Mouse (Mus musculus) embryonic facial prominence, embryonic 13.5 days (tissue): ENCODE data around the gene Srrm4. TPM values are rescaled to one million over a fixed set of nuclear protein-coding genes. Genes with fewer than 3 reads are reported as not detected.

Source experiments
- ATAC-seq: fragments of 200-750 bp; cut with Nextera tagmentation; 2 replicates; pipeline ENCODE4 v1.8.0; 2017; ENCODE audit warnings: low read depth; ENCODE audit not compliant: insufficient number of reproducible peaks, insufficient read depth, low FRiP score, low TSS enrichment
- H3K27ac ChIP-seq: fragments of 300-500 bp; sonication (generic); 2 replicates; pipeline ENCODE4 v1.5.1; 2015; ENCODE audit warnings: moderate library complexity, mild to moderate bottlenecking, inconsistent platforms
- H3K27me3 ChIP-seq: fragments of 300-500 bp; sonication (generic); 2 replicates; pipeline ENCODE4 v1.6.1; 2015; ENCODE audit warnings: mild to moderate bottlenecking, inconsistent platforms
- H3K36me3 ChIP-seq: fragments of 300-500 bp; sonication (generic); 2 replicates; pipeline ENCODE4 v1.6.1; 2015; ENCODE audit warnings: mild to moderate bottlenecking, inconsistent platforms
- H3K4me1 ChIP-seq: fragments of 300-500 bp; sonication (generic); 2 replicates; pipeline ENCODE4 v1.6.1; 2015; ENCODE audit warnings: inconsistent platforms
- H3K4me2 ChIP-seq: fragments of 300-500 bp; sonication (generic); 2 replicates; pipeline ENCODE4 v1.6.1; 2015; ENCODE audit warnings: moderate library complexity, mild to moderate bottlenecking, inconsistent platforms
- H3K4me3 ChIP-seq: fragments of 300-500 bp; sonication (generic); 2 replicates; pipeline ENCODE4 v1.5.1; 2015; ENCODE audit warnings: mild to moderate bottlenecking, inconsistent platforms
- H3K9ac ChIP-seq: fragments of 300-500 bp; sonication (generic); 2 replicates; pipeline ENCODE4 v1.6.1; 2015; ENCODE audit warnings: mild to moderate bottlenecking, inconsistent platforms
- H3K9me3 ChIP-seq: fragments of 300-500 bp; sonication (generic); 2 replicates; pipeline ENCODE4 v1.6.1; 2016; ENCODE audit warnings: inconsistent platforms
- WGBS: fragments of 180-500 bp; shearing (Covaris S2); methylation state at CpG from one replicate; pipeline ENCODE4 v1.1.7; 2015; ENCODE audit warnings: mixed read lengths; 5-methylcytosine and 5-hydroxymethylcytosine counted together
- polyA plus RNA-seq: library from polyadenylated mRNA; unstranded; fragments of >200 nt; fragmentation: Nextera tagmentation; extraction: Ambion mirVana; gene quantifications from 2 replicates; pipeline ENCODE4 v1.2.1, GENCODE M21; 2015

Gene Srrm4
- polyA plus RNA-seq, 1 experiment from 2014 or later: 0.51 TPM

DNA sequence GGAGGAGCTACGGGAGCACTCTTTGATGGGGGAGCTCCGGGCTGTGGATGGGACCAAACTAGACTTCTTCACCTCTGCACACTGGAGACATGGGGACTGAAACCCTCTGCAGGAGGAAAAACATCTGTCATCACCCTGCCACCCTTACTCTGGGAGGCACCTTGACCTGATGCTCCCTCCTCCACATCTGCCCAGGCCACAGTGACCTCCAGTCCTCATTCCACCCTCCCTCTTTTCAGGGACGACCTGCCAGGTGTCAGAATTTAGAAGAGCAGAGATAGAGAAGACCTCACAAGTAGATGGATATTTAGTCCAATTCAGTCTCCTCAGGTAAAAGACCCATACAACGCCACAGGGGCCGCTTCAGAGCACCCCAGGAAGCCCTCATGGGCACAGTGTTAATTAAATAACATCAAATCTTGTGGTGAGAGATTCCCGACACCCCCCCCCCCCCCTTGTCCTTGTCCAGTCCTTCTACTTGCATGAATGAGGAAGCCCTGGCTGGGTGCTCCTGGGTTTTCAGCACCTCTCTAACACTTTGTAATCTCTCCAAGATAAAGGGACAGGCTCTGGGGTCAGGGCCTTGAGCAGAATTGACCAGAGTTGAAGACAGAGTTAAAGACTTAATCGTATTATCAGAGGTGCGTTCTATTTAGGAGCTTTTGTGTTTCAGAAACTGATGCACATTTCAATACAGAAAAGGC is 141.9 kb downstream of the Srrm4 start:
- Histone ChIP-seq H3K4me3 (no peak overlapping the region), H3K4me2 (no peak overlapping the region), H3K9ac (no peak overlapping the region), H3K4me1 (peaks cover 27% of the 10 kb centered on the region), H3K9me3 (no peaks in the 10 kb centered on the region), H3K27ac (no peak overlapping the region), H3K27me3 (peaks cover 29% of the 10 kb centered on the region), H3K36me3 (no peaks in the 10 kb centered on the region)
- 52% methylated on average over 8 of the region's 8 CpGs for WGBS
- ATAC-seq: no peak

DNA sequence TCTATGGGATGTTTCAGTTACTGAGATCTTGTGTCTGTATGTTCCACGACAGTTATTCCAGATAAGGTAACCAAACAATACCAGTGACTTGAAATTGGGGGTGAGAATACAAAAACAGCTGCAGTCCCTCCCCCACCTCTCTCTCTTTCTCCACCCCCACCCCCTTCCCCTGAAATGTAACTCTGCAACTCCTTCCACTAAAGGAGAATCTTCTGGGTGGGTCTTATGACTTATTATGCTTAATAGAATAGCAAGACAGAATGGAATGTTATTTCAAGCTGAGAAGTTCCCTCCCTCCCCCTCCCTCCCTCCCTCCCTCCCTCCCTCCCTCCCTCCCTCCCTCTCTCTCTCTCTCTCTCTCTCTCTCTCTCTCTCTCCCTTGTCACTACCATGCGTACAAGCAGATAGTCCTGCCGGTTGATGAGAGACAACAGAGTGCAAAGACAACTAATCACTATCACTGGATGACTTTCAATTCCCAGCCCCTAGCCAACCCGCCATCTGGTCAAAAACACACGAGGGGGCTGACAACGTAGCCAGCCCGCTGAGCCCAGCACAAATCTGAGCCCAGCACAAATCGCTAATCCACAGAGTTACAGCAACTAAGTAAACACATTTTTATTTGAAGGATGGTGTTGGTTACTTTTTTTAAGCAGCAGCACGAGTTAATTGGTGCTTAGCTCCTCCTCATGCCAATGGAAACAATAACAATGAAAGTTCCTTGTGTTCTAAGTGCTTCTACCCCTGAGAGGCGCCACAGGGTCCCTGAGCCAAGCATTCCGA is 143.0 kb downstream of the Srrm4 start:
- WGBS: 5% methylated on average over 11 of the region's 11 CpGs
- Histone ChIP-seq H3K4me1 (peaks cover 27% of the 10 kb centered on the region), H3K9me3 (no peaks in the 10 kb centered on the region), H3K27me3 (peaks cover 40% of the 10 kb centered on the region), H3K36me3 (no peaks in the 10 kb centered on the region), H3K4me3 (no peak overlapping the region), H3K4me2 (peak overlapping the region; percentile 45), H3K27ac (no peak overlapping the region), H3K9ac (no peak overlapping the region)
- no peak for ATAC-seq

DNA sequence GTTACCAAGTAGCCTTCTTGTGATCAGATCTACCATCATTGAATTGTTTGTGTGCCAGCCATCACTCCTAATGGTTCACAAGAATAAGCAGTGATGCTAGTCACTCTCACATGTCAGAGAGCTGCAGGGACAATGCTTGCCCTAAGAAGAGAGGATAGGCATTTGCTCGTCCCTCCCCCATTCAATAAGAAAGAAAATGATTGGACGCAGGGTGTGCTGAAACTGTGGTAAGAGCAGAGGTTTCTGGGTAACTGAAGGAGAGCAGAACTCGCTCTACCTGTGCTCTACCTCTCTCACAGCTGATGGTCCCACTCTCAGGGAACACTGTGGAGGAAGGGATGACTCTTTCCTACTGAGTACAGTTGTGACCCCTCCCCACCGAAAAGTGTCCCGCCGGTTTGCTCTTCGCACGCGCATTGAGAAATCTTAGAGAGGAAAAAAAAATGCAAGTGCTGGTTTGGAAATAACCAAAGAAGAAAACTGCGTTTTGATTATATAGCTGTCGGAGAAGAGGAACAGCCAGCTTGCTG is 143.7 kb downstream of the Srrm4 start:
- Histone ChIP-seq H3K4me1 (peaks cover 23% of the 10 kb centered on the region), H3K27ac (no peak overlapping the region), H3K27me3 (peaks cover 43% of the 10 kb centered on the region), H3K4me3 (peak overlapping the region; percentile 24), H3K9ac (no peak overlapping the region), H3K9me3 (no peaks in the 10 kb centered on the region), H3K36me3 (no peaks in the 10 kb centered on the region), H3K4me2 (peak overlapping the region; percentile 45)
- 31% methylated on average over 11 of the region's 11 CpGs for WGBS
- no peak for ATAC-seq

DNA sequence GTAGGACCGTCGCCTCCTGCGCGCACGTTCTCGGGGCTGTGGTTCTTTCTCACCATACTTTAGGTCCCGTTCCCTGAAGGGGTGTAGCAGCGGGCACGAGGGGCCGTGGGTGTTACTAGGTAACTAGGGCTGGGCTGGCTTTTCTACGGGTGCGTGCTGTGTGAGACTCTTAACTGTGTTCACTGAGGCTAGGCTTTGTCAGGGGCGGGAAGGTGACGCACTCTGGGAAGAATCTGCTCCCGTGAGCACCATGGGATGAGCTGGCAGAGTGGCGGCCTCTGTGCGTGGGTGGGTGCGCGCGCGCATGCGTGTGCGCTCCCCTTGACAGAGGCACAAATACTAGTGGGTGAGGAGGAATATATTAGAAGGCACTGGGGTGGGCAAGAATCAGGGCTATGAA is 145.1 kb downstream of the Srrm4 start:
- H3K9me3 ChIP-seq: no peaks in the 10 kb centered on the region
- no peaks in the 10 kb centered on the region for H3K36me3 ChIP-seq
- peaks cover 43% of the 10 kb centered on the region for H3K27me3 ChIP-seq
- H3K9ac ChIP-seq: no peak overlapping the region
- no peak overlapping the region for H3K27ac ChIP-seq
- H3K4me3 ChIP-seq: no peak overlapping the region
- H3K4me2 ChIP-seq: no peak overlapping the region; the same call in 1 of the 2 replicates
- H3K4me1 ChIP-seq: peaks cover 23% of the 10 kb centered on the region
- WGBS: 44% methylated on average over 23 of the region's 23 CpGs
- ATAC-seq: 0 out of 2 replicates have a peak, but pooled peaks have one; percentile 40

DNA sequence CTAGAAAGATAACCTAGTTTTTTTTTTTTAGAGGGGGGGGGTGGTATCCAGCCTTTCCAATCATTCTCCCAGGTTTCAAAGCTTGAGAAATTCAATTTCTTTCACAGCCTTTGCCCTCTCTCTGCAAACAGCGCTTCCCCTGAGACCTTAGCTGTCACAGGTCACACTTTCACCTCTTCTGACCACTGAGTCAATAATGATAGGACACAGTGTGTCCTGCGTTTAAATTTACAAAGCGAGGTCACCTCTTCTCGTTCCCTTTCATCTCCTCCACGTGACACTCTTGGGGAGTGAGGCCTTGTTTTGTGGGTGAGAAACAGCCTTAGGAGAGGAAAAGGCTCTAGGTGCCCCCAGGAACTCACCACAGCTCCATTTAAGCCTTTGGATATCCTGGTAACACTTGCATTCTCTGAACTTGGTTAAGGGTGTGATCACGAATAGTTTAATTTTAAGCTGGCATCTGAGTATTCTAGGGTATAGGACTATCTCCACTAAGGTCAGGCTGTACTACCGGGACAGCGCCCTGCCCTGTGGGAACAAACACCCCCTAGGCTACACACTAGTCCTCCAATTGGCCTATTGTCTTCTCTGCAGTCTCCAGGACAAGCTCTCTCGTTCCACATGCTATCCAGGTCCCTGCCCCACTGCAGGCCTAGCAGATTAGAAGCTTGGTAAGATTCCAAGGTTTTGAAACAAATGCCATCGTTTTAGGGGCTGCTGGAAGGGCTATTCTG is 145.8 kb downstream of the Srrm4 start:
- ATAC-seq: no peak
- no peak overlapping the region for H3K9ac ChIP-seq
- H3K4me1 ChIP-seq: peaks cover 23% of the 10 kb centered on the region
- no peaks in the 10 kb centered on the region for H3K36me3 ChIP-seq
- no peak overlapping the region for H3K4me3 ChIP-seq
- WGBS: 45% methylated on average over 10 of the region's 10 CpGs
- H3K9me3 ChIP-seq: no peaks in the 10 kb centered on the region
- H3K27me3 ChIP-seq: peaks cover 39% of the 10 kb centered on the region
- no peak overlapping the region for H3K27ac ChIP-seq
- H3K4me2 ChIP-seq: no peak overlapping the region

DNA sequence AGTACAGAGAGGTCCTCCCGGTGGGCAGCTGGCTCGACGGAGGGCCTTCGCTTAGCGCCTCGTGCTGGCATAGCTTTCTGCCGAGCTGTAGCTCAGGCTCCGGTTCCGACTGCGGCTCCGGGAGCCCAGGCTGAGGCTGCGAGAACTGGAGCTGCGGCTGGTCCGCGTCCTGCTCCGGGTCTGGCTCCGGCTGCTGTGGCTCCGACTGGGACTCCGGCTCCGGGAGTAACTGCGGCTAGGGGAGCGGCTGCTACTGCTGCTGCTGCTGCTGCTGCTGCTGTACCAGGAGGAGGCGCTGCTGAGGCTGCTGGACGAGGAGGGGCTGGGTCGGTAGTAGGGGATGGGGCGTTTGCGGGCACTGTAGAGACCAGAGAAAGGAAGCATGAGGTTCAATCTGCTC is 147.1 kb downstream of the Srrm4 start:
- H3K9ac ChIP-seq: no peak overlapping the region
- H3K27ac ChIP-seq: no peak overlapping the region
- H3K4me3 ChIP-seq: no peak overlapping the region
- H3K4me2 ChIP-seq: no peak overlapping the region
- H3K27me3 ChIP-seq: peaks cover 33% of the 10 kb centered on the region
- WGBS: 62% methylated on average over 27 of the region's 27 CpGs
- H3K4me1 ChIP-seq: peaks cover 23% of the 10 kb centered on the region
- no peaks in the 10 kb centered on the region for H3K9me3 ChIP-seq
- no peaks in the 10 kb centered on the region for H3K36me3 ChIP-seq
- no peak for ATAC-seq

DNA sequence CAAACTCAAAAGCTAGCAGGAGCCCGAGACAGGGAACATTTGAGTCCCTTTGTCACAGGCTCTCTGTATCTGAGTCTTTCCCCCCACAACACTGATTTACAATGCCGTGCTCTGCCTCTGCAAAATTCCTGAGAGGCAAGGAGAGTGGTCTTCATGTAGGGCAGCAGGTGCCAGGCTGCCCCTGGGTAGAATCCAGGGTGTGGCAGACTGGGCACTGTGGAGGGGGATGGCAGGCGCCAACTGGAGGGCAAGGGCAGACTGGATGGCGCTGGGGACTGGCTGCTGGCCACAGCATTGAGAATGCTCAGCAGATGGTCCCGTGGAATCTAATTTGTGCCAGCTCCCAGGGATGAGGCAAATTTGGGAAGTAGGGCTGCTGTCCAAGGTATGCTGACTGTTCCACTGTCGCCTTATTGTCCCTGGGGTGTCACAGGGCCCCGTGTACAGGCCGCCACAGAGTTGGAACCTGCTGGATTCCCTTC is 148.1 kb downstream of the Srrm4 start:
- WGBS: 76% methylated on average over 8 of the region's 8 CpGs
- Histone ChIP-seq H3K27ac (no peak overlapping the region), H3K4me3 (no peak overlapping the region), H3K27me3 (peaks cover 28% of the 10 kb centered on the region), H3K9me3 (no peaks in the 10 kb centered on the region), H3K4me1 (peaks cover 15% of the 10 kb centered on the region), H3K36me3 (no peaks in the 10 kb centered on the region), H3K4me2 (no peak overlapping the region), H3K9ac (no peak overlapping the region)
- ATAC-seq: no peak

DNA sequence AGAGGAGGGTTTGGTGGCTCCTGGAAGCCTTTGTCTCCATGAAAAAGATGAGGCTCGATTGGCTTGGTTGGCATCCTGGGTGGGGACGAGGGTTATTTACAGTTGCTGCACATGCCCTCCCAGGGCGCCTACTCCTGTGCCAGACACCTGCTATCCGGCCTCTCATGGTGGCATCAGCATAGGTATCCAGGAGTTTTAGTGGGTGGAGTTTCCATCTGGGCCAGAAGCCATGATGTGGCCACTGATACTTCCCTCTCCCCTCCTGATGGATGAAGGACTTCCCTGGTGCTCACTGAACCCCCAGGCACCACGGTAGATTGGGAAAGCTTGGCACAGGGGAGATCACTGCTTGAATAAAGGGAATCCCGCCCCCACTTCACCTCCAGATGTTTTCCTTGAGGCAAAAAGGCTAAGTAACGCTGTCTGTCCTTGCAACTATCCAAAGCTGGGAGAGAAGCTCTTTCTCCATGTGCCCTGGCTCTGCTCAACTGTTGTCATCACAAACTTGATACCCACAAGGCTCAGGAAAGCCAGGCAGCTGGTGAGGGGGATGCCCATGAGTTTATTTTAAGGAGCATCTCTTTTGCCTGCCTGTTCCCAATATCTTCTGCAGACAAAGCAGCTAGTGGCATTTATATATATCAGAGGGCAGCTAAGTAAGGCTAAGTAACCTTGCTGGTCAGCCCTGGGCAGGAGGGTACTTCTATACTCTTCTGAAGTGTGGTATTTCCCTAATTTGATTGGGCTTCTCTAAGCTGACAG is 148.7 kb downstream of the Srrm4 start:
- Histone ChIP-seq H3K9me3 (no peaks in the 10 kb centered on the region), H3K9ac (no peak overlapping the region), H3K36me3 (no peaks in the 10 kb centered on the region), H3K4me3 (no peak overlapping the region), H3K27me3 (peaks cover 28% of the 10 kb centered on the region), H3K27ac (no peak overlapping the region), H3K4me2 (no peak overlapping the region), H3K4me1 (peaks cover 10% of the 10 kb centered on the region)
- ATAC-seq: no peak
- 56% methylated on average over 7 of the region's 7 CpGs for WGBS

DNA sequence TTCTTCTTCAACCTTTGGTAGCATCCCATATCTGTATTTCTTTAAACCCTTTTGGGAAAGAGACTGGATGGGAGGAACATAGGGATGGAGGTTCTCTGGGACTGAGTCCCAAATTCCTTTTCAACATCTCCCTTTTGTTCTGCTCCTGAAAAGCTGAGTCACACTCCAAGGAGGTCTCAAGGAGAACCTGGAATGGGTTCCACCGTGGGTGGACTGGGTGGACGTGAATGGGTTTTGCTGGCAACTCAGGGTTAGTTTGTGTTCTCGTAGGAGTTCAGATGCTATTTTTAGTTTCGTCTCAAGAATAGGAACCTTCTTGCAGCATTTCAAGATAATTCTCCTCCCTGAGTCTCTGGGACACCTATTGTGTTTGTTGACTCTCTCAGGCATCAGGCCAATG is 151.4 kb downstream of the Srrm4 start:
- H3K4me2 ChIP-seq: no peak overlapping the region
- H3K27me3 ChIP-seq: peaks cover 15% of the 10 kb centered on the region
- H3K9me3 ChIP-seq: no peaks in the 10 kb centered on the region
- H3K36me3 ChIP-seq: no peaks in the 10 kb centered on the region
- ATAC-seq: no peak
- peaks cover 3% of the 10 kb centered on the region; the same call in 1 of the 2 replicates for H3K4me1 ChIP-seq
- WGBS: 71% methylated on average over 4 of the region's 4 CpGs
- no peak overlapping the region for H3K4me3 ChIP-seq
- H3K9ac ChIP-seq: no peak overlapping the region
- H3K27ac ChIP-seq: no peak overlapping the region

DNA sequence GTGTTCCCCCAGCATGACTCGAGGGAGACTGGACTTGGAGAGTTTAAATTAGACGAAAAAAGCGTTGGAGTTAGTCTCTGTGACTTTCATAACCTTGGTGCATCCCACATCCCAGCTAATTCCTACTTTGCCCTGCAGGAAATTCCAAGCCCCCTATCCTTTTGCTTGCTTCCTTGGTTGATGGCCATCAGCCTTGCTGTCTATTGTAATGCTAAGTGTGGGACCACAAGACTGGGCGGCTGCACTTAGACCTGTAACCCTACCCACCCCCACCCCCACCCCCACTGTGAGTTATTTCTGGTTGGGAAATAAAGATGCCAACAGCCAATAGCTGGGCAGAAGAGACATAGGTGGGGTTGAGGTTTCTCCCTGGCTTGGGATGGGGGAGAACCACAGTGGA is 153.3 kb downstream of the Srrm4 start:
- Histone ChIP-seq H3K4me3 (no peak overlapping the region), H3K27me3 (0 out of 2 replicates have a peak, but pooled peaks cover under 1% of the 10 kb centered on the region), H3K4me1 (peaks cover 8% of the 10 kb centered on the region), H3K9ac (no peak overlapping the region), H3K9me3 (no peaks in the 10 kb centered on the region), H3K27ac (no peak overlapping the region), H3K36me3 (no peaks in the 10 kb centered on the region), H3K4me2 (no peak overlapping the region)
- ATAC-seq: no peak
- 35% methylated on average over 4 of the region's 4 CpGs for WGBS

DNA sequence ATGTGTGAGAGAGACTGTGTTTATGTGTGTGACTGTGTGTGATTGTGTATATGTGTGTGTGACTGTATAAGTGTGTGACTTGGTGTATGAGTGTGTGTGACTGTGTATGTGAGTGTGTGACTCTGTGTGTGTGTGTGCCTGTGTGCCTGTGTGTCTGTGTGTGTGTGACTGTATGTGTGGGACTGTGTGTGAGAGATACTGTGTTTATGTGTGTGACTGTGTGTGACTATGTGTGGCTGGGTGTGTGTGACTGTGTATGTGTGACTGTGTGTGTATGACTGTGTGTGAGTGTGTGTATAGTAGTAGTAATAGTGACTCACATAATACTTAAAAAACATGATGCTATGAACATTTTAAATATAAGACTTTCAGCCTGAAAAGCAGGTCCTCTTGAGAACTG is 155.5 kb downstream of the Srrm4 start:
- H3K4me1 ChIP-seq: peaks cover 8% of the 10 kb centered on the region
- H3K4me3 ChIP-seq: no peak overlapping the region

More for the DNA sequence above, 155.5 kb downstream of the Srrm4 start:
- no peak overlapping the region for H3K27ac ChIP-seq
- no peak for ATAC-seq
- H3K36me3 ChIP-seq: no peaks in the 10 kb centered on the region
- H3K4me2 ChIP-seq: no peak overlapping the region
- no peaks in the 10 kb centered on the region for H3K27me3 ChIP-seq
- H3K9ac ChIP-seq: no peak overlapping the region
- H3K9me3 ChIP-seq: no peaks in the 10 kb centered on the region
